Mouse (Mus musculus): ENCODE results near the gene Cyth1.

Cyth1 gene

DNA sequence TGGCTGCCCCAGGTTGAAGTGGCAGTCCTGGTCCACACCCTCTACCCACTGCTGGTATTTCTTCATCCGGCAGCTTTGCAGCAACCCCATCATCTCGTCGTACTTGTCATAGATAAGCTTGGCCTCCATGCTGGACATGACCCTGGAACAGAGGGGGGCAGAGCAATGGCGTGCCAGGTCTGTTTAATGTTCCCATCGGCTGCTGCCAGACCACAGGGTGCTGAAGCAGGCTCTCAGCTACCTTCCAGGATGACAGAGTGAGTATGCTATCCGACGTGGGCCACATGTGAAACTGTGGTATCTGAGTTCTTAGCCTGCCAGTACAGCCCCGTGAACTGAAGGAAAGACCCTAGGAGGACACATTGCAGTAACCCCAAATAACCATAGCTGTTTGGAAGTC, 129.6 kb downstream of the Cyth1 start:
- no peak for DNase-seq (ENCODE audit: low read depth, low spot score)

DNA sequence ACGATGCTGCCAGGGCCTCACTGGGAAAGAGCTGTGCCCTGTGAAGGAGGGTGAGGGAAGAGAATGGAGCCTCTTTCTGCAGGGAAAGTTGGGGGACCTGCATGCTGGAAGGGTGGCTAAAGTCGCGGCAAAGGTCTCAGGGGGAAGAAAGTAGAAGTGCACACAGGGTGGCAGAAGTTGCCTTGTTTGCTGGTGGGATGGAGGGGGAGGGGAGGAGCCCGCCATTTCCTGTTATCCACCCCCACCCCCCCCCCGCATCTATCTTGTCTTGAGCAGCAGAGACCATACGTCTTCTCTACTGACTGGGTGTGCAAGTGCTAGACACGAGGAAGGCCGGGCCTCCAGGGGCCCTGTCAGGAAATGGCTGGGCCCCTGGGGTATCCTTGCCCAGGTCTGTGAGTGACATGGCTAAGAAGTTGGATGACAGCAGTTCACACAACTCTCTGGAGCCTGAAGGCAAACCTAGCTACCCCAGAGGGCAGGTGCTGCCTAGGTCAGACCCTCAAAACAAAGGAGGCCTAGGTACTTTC, 133.7 kb downstream of the Cyth1 start:
- no peak for DNase-seq (ENCODE audit: low read depth, low spot score)

DNA sequence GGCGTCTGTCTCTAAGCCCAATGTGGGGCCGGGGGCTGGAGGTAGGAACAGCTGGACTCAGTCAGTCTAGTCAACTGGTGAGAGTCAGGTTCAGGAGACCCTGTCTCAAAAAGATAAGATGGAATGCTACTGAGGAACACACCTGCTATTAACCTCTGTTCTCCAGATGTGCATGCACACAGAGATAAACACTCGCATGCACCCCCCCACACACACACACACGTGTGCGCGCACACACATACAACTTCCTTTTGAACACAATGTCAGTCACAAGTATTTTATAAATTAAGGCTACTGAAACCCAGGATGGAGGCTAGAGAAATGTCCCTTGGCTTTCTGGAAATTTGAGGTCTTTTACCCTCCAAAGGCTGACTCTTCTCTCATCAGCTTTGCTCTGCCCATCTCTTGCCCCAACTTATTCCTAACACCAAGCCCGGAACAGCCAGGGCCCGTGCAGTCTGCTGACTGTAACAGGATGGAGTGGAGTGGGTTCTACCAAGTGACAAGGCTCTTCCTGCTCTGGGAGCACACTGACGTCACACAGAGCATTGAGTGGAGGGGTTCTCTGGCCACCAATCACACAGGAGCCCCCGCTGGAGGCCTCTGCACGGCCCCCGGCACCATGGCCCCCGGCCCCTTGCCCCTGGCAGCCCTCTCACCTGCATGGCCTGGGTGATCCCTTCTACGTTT, 134.7 kb downstream of the Cyth1 start:
- DNase-seq (ENCODE audit: low read depth, low spot score) = no peak

DNA sequence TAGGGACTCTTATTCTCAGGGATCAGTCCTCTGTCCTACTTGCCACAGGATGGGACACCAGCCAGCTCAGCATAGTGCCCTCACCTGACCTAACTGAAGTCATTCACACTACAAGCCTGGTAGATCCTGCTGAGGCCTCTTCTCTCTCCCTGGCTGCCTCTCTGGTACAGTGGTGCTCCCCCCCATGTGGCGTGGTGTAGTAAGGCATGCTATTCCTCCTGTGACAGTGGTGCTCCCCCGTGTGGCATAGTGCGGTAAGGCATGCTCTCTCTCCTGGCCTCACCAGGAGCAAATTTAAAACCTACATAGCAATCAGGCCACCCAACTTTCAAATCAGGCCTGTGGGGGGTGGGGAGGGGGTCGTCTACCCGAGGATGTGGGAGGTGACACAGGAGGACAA, 144.4 kb downstream of the Cyth1 start:
- peak; percentile 91 for DNase-seq (ENCODE audit: low read depth, low spot score)

DNA sequence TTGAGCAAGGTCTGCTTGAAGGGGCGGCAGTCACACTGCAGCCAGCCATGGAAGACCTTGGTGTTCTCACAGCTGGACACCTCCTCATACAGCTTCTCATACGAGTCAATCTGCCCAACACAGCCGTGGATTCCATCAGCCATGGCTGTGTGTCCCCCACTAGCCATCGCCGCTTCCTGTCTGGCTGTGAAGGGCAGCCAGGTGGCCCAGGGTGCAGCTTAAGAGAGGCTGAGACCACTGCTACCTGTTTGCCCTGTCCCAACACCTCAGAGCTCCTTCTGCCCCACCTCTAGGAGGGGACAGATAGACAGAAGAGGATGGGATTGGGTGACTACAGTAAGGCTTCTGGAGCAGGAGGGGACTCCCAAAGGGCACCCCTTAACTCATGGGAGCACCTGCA, 145.0 kb downstream of the Cyth1 start:
- DNase-seq (ENCODE audit: low read depth, low spot score) = no peak

DNA sequence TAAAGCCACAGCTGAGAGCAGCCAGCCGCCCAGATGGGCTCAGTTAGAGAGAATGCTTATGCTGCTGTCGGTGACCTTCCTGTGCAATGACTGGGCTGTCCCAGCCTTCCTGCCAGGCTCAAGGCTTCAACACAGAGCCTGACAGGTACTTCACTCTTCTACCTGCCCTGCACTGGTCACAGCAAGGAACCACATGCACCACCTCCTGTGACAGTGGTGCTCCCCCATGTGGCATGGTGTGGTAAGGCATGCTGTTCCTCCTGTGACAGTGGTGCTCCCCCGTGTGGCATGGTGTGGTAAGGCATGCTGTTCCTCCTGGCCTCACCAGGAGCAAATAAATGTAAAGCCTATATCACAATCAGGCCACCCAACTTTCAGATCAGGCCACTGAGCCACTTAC, 145.6 kb downstream of the Cyth1 start:
- peak; percentile 94 for DNase-seq (ENCODE audit: low read depth, low spot score)

DNA sequence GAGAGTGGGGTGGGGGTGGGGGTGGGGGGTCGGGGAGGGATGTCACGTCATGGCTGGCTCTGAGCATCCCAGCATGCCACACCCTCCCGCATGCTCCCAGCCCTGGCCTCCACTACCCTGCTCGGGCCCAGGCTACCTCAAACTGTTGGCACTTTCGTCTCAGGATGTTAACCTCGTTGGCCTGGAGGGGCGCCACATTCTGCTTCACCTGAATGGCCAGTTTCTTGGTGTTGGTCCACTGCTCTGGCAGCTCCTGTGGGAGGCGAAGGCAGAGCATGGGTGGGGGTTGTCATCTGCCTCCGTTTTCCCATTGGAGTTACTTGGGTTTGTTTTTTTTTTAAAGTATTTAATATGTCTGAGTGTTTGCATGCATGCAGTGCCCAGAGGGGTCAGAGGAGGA, 147.3 kb downstream of the Cyth1 start:
- no peak for DNase-seq (ENCODE audit: low read depth, low spot score)

DNA sequence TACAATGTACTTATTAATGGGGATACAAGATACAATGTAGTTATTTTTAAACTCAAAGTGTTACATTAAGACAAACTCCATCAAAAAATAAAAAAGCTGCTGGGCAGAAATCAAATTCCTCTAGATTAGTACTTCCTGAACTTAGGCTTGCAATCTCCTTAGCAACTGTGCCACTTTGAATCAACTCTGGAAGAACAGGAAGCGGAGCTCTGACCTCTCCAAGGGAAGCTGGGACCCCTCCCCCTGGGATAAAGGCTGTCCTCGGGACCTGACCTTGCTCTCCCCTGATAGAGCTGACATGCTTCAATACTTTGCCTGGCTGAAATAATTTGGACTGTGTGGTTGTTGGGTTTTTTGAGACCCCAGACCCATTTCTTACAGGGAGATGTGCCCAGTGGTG, 151.7 kb downstream of the Cyth1 start:
- DNase-seq (ENCODE audit: low read depth, low spot score) = no peak

DNA sequence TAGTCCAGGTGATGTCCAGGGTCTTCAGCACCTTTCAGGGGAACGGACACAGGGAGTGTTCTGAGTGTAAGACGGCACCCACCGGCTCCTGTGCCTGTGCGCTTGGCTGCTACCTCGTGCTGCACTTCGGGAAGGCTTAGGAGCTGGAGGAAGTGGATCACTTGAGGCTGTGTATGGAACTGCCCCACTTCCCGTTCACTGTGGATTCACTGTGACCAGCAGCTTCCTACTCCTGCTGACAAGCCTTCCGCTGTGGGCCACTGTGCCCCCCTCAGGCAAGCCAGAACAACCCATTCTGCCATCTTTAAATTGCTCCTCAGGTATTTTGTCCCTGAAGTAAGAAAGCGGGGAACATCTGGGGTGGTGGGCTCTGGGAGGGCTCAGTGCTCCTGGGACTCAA, 153.4 kb downstream of the Cyth1 start:
- DNase-seq (ENCODE audit: low read depth, low spot score) = no peak

DNA sequence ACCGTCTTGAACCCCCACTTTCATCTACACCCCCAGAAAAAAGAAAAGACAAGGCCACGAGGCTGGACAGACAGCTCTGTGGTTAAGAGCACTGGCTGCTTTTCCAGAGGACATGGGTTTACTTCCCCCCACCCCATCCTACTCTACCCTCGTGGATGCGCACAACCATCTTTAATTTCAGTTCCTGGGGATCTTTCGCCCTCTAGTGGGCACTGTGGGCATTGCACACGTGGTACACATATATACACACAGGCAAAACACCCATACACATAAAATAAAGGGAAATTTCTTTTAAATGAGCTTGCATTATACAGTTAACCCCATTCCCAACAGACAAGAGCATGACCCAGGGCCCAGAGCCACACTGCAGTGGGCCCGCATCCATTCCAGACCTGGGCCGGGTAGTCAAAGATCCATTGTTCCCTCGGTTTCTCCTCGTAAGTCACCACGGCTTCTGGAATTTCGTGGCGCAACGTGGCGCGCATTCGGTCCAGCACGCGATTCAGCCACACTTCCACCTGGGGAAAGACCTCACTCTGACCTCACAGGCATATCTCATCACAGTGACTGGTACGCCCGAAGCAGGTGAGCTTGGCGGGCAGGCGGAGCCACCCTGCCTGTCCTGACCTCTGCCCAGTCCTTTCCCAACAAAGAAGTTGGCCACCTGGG, 157.3 kb downstream of the Cyth1 start:
- peak; percentile 86 for DNase-seq (ENCODE audit: low read depth, low spot score)

DNA sequence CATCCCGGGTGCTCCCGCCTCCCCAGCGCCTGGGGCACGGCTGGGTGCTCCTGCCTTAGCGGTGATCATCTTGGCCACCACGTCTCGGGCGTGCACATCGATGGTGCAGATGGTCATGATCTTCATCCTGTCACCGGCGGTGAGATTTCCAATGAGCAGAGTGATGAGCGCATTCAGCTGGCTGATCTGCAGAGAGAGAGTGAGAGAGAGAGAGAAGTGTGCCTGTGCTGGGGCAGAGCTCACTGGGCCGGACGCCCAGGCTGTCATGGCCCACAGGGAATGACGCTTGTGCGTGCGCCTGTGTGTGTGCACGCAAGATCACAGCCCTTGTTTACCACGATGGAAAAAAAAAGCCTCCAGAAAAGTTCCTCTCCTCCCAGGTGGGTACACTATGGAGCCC, 159.5 kb downstream of the Cyth1 start:
- DNase-seq (ENCODE audit: low read depth, low spot score) = peak; percentile 48

DNA sequence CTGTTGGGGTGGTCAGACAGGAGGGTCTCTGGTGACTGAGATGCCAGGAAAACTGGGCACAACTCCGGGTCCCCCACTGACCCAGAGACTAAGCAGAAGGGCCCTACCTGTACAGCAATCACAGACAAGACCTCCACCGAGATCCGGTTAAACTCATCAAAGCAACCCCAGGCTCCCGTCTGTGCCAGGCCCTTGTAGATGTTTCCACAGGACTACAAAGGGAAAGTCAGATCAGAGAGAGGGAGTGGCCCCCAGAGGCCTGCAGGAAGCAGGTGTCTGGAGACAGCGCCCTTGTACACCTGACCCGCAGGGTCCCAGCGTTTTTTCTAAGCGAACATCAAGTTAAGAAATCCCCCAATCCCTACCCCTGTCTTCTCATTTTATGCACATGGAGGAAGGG, 162.4 kb downstream of the Cyth1 start:
- no peak for DNase-seq (ENCODE audit: low read depth, low spot score)

DNA sequence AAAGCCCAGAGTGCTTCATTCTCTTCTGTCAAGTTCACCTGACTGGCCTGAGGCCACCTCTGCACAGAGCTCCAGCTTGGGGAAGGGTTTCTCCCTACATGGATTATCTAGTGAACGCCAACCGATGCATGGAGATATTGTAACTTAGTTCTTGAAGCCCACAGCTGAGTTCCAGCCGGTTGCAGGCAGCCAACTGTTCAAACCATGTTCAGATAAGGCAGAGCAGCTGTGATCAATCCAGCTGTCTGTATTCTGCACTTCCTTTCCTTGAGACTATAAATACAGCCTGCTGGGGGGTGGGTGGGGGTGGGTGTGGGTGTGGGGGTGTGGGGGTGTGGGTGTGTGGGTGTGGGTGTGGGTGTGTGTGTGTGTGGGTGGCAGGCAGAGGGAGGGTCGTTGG, 163.2 kb downstream of the Cyth1 start:
- DNase-seq (ENCODE audit: low read depth, low spot score) = no peak

DNA sequence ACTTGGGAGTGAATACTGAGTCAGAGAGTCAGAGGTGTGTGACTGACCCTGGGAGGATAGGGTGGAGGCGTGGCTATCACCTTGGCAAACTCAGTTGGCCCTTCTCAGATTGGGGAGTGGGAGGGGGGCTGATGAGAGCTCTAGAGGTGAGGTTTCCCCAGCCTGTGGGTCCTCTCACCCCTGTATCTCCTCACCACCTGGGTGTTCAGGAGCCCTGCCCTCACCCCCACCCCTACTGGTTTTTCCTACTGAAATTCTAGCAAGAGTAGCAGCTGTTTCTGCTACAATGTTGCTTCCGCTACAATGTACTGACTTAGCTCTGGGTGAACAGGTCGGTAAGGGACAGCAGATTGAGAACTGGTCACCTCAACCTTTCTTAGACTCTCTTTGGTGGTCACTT, 164.1 kb downstream of the Cyth1 start:
- DNase-seq (ENCODE audit: low read depth, low spot score) = no peak

DNA sequence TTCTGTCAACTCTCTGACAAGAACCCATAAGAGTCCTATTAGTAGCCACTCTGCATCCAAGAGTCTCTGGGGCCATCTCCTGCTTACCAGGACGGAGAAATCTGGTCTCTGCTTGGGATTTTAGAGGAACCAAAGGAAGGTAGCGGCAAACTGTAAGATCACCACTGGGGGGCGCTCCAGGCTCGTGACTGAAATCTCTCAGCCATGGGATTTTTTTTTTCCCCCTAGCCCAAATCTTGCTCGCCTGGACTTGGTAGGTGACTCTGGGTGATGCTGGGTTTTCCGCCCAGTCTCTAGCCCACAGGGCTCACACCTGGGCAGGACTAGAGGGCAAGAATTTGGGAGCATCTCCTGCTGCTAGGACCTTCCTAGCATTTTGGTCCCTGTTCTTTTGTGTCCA, 164.6 kb downstream of the Cyth1 start:
- DNase-seq (ENCODE audit: low read depth, low spot score) = peak; percentile 85

DNA sequence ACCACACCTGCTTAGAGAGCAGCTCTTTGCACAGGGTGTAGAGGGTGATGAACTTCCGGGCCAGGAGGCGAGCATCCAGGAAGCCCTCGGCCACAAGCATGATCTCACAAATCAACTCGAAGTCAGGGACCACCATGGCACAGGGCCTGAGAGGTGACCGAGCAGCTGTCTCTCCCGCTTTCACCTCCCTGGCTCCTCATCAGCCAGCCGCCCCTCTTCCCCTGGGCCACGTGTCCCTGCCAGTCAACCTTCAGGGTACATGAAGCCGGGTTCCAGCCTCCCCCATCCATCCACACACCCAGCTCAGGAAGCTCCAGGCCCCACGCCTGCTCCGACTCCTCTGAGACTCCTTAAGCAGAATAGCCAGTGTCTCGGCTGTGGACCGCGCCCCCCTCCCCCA, 166.1 kb downstream of the Cyth1 start:
- no peak for DNase-seq (ENCODE audit: low read depth, low spot score)

All from ZHBTc4 (cell line).